Mouse (Mus musculus) megakaryocyte-erythroid progenitor cell, adult 5-6 weeks (primary cell): ENCODE results near the gene Zdhhc22. TPM values are rescaled to one million over a fixed set of nuclear protein-coding genes. Genes with fewer than 3 reads are reported as not detected.

ENCODE experiments used
- ATAC-seq: replicated peaks from 2 replicates; pipeline ENCODE4 v1.8.0; 2016; ENCODE audit warnings: mild to moderate bottlenecking, inconsistent platforms; ENCODE audit not compliant: severe bottlenecking, poor library complexity, low FRiP score, low TSS enrichment
- total RNA-seq, 2 experiments: library from RNA; stranded (forward) in 1 of 2; stranded (reverse) in 1 of 2; fragments of 200-1000, 215-1000 nt in 1 of 2; fragments of >200 nt in 1 of 2; fragmentation: Nextera tagmentation in 1 of 2; gene quantifications; 2 replicates each; pipeline ENCODE4 v1.2.3; 2014 to 2017

The Zdhhc22 gene
- total RNA-seq (2014; fragmentation: Nextera tagmentation) (not detected in 2 replicates), total RNA-seq (2017) (not detected in 2 replicates)

DNA sequence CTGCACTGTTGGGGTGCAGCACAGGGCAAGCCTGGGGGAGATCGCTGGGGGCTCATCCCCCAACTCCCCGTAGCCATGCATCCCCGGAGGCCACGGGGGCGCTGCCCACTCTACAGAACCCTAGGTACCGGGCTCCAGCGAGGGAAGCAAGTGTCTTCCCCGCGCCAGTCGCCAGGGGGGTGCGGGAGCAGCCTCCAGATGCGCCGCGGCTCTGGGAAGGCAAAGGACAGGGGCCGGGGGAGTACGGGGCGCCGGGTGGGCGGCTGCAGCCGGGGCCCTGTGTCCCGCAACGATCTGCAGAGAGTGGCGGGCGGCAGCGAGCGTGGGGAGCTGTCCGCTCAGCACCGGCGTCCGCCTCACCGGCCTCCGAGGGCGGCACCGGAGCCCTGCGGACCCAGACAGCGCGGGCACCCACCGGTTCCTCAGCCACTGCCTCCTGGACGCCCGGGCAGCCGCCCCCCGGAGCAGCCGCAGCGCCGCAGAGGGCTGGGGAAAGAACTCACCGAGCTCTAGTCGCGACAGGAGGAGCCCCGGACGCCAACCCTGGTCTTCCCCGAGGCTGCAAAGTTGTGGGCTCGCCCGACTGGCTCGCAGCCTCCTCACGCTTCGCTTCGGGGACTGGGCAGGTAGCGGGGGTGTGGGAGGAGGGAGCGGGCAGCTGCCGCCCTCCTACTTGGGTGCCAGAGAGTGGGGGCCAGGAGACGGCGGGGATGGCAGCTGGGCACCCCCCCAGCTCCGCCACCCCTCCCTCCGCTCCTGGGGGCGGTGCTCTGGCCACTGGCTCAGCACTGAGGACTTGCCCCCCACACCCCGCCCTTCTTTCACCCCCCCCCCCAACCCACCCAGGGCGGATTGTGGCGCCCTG is at the start of gene Zdhhc22:
Zdhhc22 (minus strand) TSS at position 541 of the 865 bp plus-strand sequence.
- peak; percentile 48 for ATAC-seq

DNA sequence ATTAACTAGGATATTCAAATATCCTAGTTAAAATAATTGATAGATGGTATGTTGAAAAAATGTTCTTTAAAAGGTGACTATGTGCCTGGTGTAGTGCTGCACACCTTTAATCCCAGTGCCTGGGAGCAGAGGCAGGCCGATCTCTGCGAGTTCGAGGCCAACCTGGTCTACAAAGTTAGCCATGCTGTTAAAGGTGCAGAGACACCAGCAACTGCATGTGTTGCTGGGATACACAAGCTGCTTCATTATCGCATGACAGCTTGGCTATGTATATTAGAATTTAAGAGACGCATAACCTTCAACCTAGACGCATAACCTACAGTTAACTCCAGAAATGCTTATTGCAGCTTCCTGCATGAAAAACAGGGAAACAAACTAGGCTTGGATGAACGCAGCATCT is 46.4 kb upstream of the Zdhhc22 start:
- ATAC-seq = no peak

DNA sequence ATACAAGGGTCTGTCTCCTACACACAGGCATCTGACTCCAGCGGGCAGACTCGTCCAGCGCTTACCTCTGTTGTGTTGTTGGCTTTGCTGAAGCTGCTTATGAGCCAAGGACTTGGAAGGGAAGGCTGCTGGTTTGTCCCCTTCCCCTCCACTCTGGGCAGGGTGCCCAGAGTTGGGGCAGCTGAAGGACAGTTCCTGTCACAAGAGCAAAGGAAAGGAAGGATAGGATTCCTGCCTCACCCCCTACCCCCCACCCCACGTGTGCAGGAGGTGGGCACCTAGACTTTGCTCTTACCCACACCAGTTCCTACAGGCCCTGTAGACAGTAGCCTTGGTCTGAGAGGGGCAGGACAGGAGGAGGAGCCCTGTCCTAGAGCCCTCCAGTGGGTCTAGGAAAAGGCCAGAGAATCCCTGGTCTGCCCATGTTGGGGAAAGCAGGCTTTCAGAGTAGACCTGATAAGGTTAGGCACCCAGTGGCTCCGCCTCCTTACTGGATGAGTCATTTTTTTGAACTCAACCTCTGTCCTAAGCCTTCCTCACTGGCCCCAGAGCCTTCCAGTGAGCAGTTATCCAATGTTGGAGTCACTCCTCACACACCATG is 41.0 kb upstream of the Zdhhc22 start:
- 0 out of 2 replicates have a peak, but pooled peaks have one; percentile 31 for ATAC-seq

DNA sequence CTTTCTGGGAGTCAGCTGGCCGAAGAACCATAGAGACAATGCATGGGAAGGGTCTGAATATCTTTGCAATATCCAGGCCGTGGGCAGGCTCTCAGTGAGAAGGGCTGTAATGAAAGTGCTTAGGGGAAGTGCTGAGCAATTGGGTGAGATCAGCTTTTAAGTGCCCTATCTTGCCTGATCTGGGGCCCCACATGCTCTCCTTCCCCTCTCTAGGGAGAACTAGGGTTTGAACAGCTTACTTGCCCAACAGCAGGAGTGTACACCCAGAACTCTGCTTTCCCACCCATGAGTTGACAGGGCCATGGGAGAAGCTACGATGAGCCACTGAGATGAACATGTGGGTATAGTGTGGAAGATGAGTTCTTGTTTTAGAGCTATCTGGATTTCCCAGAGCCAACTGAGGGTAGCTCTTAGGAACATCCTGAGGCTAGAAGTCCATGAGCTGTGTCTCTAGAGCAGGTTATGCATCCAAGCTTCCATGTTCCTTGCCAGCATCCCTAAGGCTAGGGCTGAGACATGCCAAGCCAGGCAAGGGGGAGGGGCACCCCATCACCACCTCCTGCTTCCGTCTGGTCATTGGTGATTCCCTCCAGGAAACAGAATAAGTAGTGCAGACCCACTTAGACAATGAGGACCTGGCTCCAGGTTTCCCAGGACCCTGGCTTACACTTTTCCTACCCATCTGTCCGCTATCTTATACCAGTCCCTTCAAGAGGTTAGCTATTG is 39.2 kb upstream of the Zdhhc22 start:
- no peak for ATAC-seq

DNA sequence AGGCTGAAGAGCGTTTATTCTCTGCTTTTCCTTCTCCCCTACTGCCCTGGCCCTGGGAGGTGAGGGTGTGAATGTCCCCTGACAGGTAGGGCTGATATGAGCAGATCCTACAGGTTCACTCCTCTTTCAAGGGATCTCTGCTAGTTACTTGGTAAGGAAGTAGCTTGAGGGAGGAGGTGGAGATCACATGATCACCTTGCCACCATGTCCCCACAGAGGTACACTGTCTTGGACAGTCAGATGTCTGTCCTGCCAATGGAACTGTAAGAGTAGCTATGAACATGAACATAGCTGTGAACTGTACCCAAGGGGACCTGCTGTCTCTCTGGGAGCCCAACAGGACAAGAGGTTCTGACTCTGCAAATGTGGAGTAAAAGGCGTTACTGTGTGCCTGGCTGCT is 37.8 kb upstream of the Zdhhc22 start:
- ATAC-seq = no peak

DNA sequence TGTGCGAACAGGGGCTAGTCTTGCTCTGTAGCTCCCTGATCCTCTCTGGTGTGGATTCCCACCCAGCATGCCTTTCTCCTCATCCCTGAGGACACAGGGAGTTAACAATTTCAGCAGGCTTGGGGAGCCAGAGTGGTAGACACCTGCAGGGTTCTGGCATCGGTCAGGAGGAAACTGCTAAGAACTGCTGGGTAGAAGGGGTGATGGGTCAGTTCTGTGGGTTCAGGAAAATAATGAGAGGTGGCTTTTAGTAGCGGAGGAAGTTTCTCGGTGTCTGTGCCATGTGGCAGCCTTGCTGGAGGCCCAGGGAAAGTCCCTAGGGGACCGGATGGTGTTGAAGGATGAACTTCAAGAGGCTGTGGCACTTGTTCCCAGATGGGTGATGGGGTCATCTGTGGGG is 37.2 kb upstream of the Zdhhc22 start:
- ATAC-seq = no peak

DNA sequence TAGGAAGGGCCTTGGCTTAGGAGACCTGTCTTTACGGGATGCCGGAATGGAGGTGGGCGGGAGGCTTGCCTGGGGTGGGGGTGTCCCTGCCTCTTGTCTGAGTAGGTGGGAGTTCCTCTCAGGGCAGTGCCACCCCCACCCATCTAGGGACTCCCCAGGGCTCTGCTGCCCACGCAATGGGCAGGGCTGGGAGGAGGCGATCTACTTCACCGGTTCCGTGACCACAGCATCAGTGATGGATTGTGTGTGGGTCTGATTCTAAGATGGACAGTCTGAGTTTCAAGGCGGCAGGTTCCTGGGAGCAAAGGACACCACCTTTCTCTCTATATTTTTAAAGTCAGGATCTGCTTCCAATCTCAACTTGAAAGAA is 36.6 kb upstream of the Zdhhc22 start:
- ATAC-seq = no peak

DNA sequence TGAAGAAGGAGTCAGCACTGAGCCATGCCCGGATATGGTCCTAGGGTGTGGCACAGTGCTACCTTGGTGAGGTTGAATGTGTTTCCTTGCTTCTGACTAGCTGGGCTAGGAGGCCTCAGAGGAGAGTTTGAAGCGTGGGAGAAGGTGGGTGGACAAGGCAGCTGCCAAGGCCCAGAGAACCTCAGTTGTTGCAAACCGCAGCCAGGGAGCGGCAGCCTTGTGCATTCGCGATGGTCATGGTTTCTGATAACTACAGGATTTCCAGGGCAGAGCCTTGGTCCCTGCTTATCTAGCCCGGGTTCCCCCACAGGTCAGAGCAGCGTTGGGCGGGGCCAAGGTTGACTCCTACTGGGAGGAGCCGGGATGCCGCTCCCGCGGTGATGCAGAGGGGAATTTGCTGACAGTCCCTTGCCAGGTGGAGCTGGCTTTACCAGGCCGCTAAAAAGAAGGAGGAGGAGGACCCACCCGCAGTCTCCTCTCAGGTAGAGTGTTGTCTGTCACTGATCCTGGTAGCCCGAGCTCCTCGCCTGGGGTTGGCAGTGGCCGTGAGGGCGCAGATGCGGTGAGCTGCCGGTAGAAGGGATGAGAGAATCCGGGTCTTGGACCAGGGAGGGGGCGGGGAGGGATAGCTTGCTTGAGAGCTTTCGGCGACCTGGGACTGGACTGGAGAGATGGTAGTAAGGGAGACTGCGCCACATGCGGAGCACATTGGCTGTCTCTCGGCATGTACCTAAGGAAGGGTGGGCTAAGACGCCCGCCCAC is 36.1 kb upstream of the Zdhhc22 start:
- ATAC-seq = peak; percentile 72

DNA sequence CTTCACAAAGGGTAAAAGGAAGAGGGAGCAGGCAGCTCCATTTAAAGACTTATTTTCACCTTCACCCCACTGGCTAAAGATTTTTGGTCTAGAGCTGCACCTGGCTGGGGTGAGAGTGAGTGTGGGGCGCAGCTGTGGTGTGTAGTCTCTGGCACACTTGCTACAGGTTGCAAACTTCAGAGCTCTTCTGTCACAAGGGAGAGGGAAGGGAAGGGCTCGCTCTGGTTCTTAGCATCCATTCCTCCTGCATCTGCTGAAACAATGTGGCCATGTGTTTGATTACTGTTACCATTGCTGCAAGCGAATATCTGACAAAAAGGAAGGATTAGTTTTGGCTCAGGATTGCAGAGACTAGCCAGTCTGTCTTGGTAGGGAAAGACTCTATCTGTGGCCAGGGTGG is 33.2 kb upstream of the Zdhhc22 start:
- ATAC-seq = no peak

DNA sequence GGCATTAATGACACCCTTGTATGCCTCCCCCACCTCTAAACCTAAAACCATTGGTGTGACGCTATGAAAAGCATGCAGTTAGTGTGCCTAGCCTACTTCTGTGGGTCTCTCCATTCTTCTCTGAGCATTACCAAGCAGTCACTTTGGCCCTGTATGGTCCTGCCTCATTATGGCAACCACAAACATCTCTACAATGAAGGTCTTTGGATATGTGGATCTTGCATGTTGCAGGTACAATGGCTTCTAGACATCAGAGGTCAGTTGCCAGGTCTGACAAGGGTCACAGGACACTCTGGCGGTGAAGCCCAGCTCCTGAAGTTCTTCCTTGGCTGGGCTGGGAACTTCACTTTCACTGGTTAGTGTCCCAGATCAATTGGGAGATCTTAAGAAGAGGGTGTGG is 31.8 kb upstream of the Zdhhc22 start:
- ATAC-seq = no peak

DNA sequence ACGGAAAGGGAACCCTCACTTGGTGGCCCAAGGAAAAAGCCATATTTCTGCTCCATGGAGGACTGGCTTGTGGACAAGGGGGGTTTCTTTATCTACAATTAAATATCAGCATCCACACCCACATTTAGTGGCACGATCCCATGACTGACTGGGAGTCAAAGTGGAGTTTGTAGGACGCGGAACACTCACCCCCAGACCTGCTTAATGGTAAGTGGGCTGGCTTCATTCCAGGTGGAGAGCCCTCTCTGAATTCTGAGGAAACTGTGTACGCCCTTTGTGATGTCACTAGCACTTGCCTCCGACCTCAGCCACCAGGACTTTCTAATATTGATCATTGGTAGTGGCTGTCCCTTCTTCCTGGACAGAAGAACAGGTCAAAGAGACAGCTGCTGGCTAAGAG is 30.8 kb upstream of the Zdhhc22 start, which contains the start of gene Tmem63c:
Tmem63c (plus strand) TSS at position 301 of the 400 bp plus-strand sequence.
- no peak for ATAC-seq

DNA sequence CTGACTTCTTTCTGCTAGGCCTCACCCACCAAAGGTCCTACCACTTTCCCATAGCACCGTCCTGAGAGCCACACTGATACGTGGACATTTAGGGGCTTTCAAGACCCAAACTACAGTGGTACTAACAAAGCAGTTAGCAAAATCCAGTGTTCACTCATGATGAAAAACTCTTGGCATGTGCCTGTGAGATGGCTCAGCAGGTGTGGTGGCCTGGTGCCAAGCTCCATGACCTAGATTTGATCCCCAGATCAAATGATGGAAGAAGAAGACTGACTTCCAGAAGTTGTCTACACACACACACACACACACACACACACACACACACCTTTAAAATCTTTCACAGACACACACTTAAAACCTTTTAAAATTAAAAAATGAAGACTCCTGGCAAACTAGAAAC is 28.5 kb upstream of the Zdhhc22 start:
- no peak for ATAC-seq

DNA sequence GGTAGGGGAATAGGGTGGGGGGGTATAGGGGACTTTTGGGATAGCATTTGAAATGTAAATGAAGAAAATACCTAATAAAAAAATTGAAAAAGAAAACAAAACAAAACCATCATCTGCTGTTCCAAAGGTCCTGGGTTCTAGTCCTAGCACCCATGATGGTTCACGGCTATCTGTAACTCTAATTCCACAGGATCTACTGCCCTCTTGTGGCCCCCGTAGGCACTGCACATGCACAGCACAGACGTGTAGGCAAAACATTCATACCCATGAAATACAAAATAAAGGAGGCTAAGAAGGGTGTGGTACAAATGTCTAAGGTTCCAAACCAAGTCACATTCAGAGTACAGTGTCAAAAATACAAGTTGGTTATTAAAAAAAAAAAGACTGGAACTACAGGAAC is 26.8 kb upstream of the Zdhhc22 start:
- 0 out of 2 replicates have a peak, but pooled peaks have one; percentile 44 for ATAC-seq

DNA sequence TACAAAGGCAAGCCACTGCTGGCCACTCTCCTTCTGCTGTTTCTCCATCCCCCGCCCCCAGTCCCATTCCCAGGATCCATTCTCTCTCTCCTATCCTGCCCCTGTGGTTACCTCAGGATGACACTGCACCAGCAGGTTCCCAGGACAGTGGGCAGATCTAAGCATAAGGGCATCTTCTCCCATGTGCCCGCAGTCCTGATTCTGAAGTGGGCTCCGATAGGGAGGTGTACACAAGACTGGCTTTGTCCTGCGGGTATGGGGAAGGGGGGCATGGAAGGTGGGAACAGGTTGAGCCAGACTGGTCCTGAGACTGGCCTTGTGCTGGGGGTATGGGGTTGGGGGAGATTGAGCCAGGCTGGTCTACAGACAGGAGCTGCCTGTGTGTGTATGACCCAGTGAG is 14.4 kb upstream of the Zdhhc22 start:
- no peak for ATAC-seq

DNA sequence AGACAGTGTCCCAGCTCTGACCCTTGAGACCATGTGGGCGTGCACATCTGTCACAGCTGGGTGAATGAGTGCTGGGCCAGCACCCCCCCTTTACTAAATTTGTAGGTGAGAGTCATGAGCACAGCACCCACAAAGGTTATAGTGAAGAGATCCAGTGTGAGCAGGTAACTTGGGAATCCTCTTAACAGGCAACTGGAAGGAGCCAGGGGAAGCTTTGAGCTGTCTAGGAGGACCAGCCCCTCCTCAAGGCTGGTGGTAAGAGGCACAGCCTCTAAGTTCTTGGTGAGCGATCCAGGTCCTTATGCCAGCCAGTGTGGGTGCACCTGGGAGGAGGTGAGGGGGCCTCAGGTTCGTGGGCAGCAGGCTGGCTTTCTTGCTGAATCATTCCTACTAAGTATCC is 13.4 kb upstream of the Zdhhc22 start:
- ATAC-seq = no peak

DNA sequence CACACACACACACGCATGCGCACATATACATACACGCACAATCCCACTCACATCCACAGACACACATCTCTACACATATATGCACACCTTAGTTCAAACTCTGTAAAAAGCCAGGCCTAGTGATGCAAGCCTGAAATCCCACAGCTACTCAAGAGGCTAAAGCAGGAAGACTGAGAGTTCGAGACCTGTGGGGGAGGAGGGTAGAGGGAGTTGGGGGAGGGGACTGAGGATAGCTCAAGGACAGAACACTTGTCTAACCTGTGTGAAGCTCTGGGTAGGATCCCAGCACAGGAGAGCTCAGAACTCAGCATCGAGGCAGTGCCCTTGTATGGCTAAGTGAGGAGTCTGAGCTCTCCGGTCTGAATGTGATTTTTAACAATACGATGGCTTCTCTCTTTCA is 12.6 kb upstream of the Zdhhc22 start:
- ATAC-seq = no peak

DNA sequence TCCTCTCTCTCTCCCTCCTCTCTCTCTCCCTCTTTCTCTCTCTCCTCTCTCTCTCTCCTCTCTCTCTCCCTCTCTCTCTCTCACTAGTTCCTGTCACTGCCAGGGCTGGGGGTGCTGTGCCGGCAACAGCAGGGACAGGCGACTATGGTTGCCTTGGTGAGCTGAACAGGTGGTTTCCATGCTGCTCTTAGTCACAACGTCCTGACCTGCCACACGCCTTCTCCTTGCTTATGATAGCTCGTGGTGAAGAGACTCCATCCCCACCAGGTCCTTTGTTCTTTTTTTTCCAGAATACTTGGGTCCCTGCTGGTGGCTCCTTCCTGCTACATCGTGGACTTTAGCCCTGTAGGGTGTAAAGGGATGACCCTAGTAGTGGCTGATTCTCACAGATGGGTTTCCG is 12.0 kb upstream of the Zdhhc22 start:
- ATAC-seq = no peak

DNA sequence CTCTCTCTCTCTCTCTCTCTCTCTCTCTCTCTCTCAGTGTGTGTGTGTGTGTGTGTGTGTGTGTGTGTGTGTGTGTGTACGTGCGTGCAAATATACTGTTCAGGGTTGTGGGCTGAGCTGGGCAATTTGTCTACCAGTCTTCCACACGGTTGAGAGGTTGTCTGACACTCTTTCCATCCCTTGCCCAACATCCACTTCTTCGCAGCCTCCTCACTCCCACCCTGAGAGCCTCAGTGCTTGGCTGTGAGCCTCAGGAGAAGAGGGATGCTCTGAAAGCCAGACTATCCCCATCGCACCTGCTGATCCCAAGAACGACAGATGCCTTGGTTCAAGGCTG is 10.6 kb upstream of the Zdhhc22 start:
- ATAC-seq = no peak

DNA sequence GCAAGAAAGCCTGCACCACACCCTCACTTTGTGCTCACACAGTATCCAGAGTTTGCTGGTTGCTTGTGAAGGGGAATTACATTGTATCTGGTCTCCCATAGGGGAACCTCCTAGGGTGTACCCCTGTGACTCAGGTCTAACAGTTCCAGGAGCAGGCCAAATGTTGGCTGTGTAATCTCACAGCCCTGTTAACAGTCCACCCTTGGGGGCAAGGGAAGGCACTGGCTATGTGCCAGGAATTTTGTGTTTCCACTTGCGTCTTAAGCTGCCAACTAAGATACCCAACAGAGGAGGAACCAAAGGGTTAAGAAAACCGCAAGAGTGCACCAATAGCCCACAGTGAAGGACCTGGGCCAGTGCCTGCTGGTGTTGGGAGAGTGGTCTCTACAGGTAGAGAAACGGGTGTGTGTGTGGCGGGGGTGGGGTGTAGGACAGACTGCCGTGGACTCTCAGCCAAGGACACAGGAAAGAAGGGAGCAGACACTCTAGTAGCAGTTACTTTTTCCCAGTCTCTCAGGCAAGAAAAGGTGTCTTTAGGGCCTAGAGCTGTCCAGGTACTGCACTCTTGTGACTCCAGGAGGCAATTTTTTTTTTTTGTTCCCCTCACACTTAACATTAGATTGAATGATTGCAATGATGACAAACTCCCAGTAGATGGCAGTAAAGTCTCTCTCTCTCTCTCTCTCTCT is 10.1 kb upstream of the Zdhhc22 start:
- peak; percentile 53 for ATAC-seq
